Comparison of ENCODE assay signal across 26 mouse cellular contexts in the genomic region with DNA sequence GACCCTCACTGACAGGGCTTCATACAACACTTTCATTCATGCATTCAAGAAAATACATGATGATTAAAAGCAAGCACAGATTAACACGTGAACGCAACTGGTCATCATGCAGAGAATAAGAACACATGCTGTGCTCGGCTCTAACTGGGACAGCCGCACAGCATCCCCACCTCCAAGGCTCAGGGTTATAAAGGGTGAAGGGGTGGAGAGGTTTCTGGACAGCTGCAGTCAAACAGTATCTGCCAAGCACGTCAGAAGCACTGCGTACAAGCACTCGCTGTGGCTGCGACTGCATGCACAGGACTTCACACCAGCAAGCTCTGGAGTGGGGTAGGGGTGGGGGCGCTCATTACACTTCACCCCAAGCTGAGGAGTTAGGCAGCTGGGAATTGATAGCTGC. TPM values are rescaled to one million over a fixed set of nuclear protein-coding genes. Genes with fewer than 3 reads are reported as not detected.
A peak's percentile ranks its signal among the peaks of the same experiment; 100 is the strongest.
DNase-seq lines count a peak whose midpoint lies in the region; ATAC-seq lines count a peak whose summit lies in the region.
"Had no signal": no experiment of that assay in that cellular context is flagged by ENCODE, and none has a peak within 500 bp of the region (broad histone marks: within the 10 kb centered on the region; RNA-seq: fewer than 3 reads in every experiment).

No protein-coding gene starts in this region.

- H3K4me2 ChIP-seq in embryonic facial prominence, embryonic 13.5 days: no peak overlapping the region
- no peak overlapping the region for H3K4me2 ChIP-seq in hindbrain, embryonic 13.5 days
- no peak overlapping the region for H3K4me2 ChIP-seq in hindbrain, embryonic 14.5 days (replicated peaks)
- peak overlapping the region; percentile 21 for H3K4me2 ChIP-seq in liver, embryonic 11.5 days
- H3K4me2 ChIP-seq: embryonic facial prominence, embryonic 15.5 days; limb, embryonic 13.5 days; lung, embryonic 15.5 days; neural tube, embryonic 13.5 days had no signal

- 0 out of 2 replicates have a peak overlapping the region, but pooled peaks have one; percentile 4 for H3K9ac ChIP-seq in embryonic facial prominence, embryonic 13.5 days
- H3K9ac ChIP-seq in hindbrain, embryonic 13.5 days: 0 out of 2 replicates have a peak overlapping the region, but pooled peaks have one; percentile 25
- H3K9ac ChIP-seq in hindbrain, embryonic 14.5 days: no peak overlapping the region
- H3K9ac ChIP-seq in liver, embryonic 11.5 days (ENCODE audit: low read depth, low read length): no peak overlapping the region
- H3K9ac ChIP-seq: embryonic facial prominence, embryonic 15.5 days; limb, embryonic 13.5 days; lung, embryonic 15.5 days; neural tube, embryonic 13.5 days had no signal

- ATAC-seq in embryonic facial prominence, embryonic 13.5 days (ENCODE audit: insufficient number of reproducible peaks, insufficient read depth, low FRiP score, low TSS enrichment, low read depth): no peak
- no peak for ATAC-seq in hindbrain, embryonic 13.5 days (ENCODE audit: low FRiP score)
- no peak for ATAC-seq in hindbrain, embryonic 14.5 days (ENCODE audit: low FRiP score)
- ATAC-seq in liver, embryonic 11.5 days (replicated peaks; ENCODE audit: low FRiP score): no peak
- ATAC-seq: inflammation-experienced regulatory T-cells, adult 6 months; midbrain, embryonic 16.5 days had no signal

- H3K36me3 ChIP-seq in embryonic facial prominence, embryonic 13.5 days: peaks cover 14% of the 10 kb centered on the region
- peaks cover 24% of the 10 kb centered on the region for H3K36me3 ChIP-seq in embryonic facial prominence, embryonic 10.5 days (replicated peaks)
- peaks cover 13% of the 10 kb centered on the region for H3K36me3 ChIP-seq in hindbrain, embryonic 13.5 days
- peaks cover 18% of the 10 kb centered on the region for H3K36me3 ChIP-seq in hindbrain, embryonic 14.5 days (replicated peaks; ENCODE audit: control insufficient read depth, insufficient read depth)
- H3K36me3 ChIP-seq in liver, embryonic 11.5 days (ENCODE audit: control insufficient read depth, insufficient read depth, low read length): no peaks in the 10 kb centered on the region; the same call in 1 of the 2 replicates

- no peaks in the 10 kb centered on the region for H3K27me3 ChIP-seq in embryonic facial prominence, embryonic 13.5 days
- no peaks in the 10 kb centered on the region for H3K27me3 ChIP-seq in embryonic facial prominence, embryonic 10.5 days (replicated peaks; ENCODE audit: low read depth, poor library complexity, severe bottlenecking)
- H3K27me3 ChIP-seq in hindbrain, embryonic 13.5 days: no peaks in the 10 kb centered on the region
- H3K27me3 ChIP-seq in hindbrain, embryonic 14.5 days (ENCODE audit: control insufficient read depth, insufficient read depth, low read length): no peaks in the 10 kb centered on the region
- H3K27me3 ChIP-seq in liver, embryonic 11.5 days (replicated peaks; ENCODE audit: control insufficient read depth, insufficient read depth, low read length): no peaks in the 10 kb centered on the region
- H3K27me3 ChIP-seq: embryonic facial prominence, embryonic 15.5 days; limb, embryonic 13.5 days; lung, embryonic 15.5 days; neural tube, embryonic 13.5 days had no signal

- DNase-seq in embryonic facial prominence, embryonic 10.5 days (ENCODE audit: low spot score): no peak
- no peak for DNase-seq in hindbrain, embryonic 14.5 days (ENCODE audit: low spot score)
- no peak for DNase-seq in liver, embryonic 11.5 days (ENCODE audit: low spot score)
- DNase-seq in retina, embryonic 14.5 days (ENCODE audit: low spot score): peak; percentile 52
- DNase-seq in frontal cortex, postnatal 36 days (ENCODE audit: low spot score in 2 of 2): no peak
- no peak for DNase-seq in kidney, postnatal 36 days
- DNase-seq: adrenal gland, postnatal 10 days; cerebellum, adult 18-20 months; cerebellum, postnatal 14 days; embryo, embryonic 11 days; gastrocnemius, postnatal 36 days; heart, postnatal 36 days; lung, postnatal 36 days; thymus, adult 2 months; thymus, postnatal 4 days had no signal

- WGBS in embryonic facial prominence, embryonic 13.5 days: 83% methylated on average over 9 of the region's 9 CpGs
- WGBS in embryonic facial prominence, embryonic 10.5 days: 76% methylated on average over 9 of the region's 9 CpGs
- WGBS in hindbrain, embryonic 13.5 days: 68% methylated on average over 9 of the region's 9 CpGs
- 70% methylated on average over 9 of the region's 9 CpGs for WGBS in hindbrain, embryonic 14.5 days
- WGBS in liver, embryonic 11.5 days: 75% methylated on average over 9 of the region's 9 CpGs

- H3K9me3 ChIP-seq in embryonic facial prominence, embryonic 13.5 days: no peaks in the 10 kb centered on the region
- H3K9me3 ChIP-seq in embryonic facial prominence, embryonic 10.5 days: no peaks in the 10 kb centered on the region
- H3K9me3 ChIP-seq in hindbrain, embryonic 13.5 days: no peaks in the 10 kb centered on the region
- no peaks in the 10 kb centered on the region for H3K9me3 ChIP-seq in hindbrain, embryonic 14.5 days (ENCODE audit: control insufficient read depth, low read length)
- no peaks in the 10 kb centered on the region for H3K9me3 ChIP-seq in liver, embryonic 11.5 days (ENCODE audit: control insufficient read depth, low read length)
- H3K9me3 ChIP-seq: embryonic facial prominence, embryonic 15.5 days; limb, embryonic 13.5 days; lung, embryonic 15.5 days; neural tube, embryonic 13.5 days had no signal

- H3K27ac ChIP-seq in embryonic facial prominence, embryonic 13.5 days: no peak overlapping the region
- H3K27ac ChIP-seq in embryonic facial prominence, embryonic 10.5 days (replicated peaks): no peak overlapping the region
- no peak overlapping the region for H3K27ac ChIP-seq in hindbrain, embryonic 13.5 days
- no peak overlapping the region for H3K27ac ChIP-seq in hindbrain, embryonic 14.5 days
- no peak overlapping the region for H3K27ac ChIP-seq in liver, embryonic 11.5 days (ENCODE audit: low read depth, low read length)
- H3K27ac ChIP-seq: embryonic facial prominence, embryonic 15.5 days; layer of hippocampus, adult 2 months; limb, embryonic 13.5 days; lung, embryonic 15.5 days; neural tube, embryonic 13.5 days; stomach, postnatal 0 days had no signal

- H3K4me1 ChIP-seq in embryonic facial prominence, embryonic 13.5 days: peaks cover 27% of the 10 kb centered on the region
- peaks cover 32% of the 10 kb centered on the region for H3K4me1 ChIP-seq in embryonic facial prominence, embryonic 10.5 days
- H3K4me1 ChIP-seq in hindbrain, embryonic 13.5 days (replicated peaks): peaks cover 32% of the 10 kb centered on the region
- peaks cover 15% of the 10 kb centered on the region; the same call in 1 of the 2 replicates for H3K4me1 ChIP-seq in hindbrain, embryonic 14.5 days (replicated peaks; ENCODE audit: control insufficient read depth, insufficient read depth, low read length)
- H3K4me1 ChIP-seq in liver, embryonic 11.5 days (replicated peaks; ENCODE audit: control insufficient read depth, insufficient read depth, low read length): peaks cover 23% of the 10 kb centered on the region

- no peak overlapping the region for H3K4me3 ChIP-seq in embryonic facial prominence, embryonic 13.5 days
- no peak overlapping the region for H3K4me3 ChIP-seq in embryonic facial prominence, embryonic 10.5 days
- H3K4me3 ChIP-seq in hindbrain, embryonic 13.5 days: no peak overlapping the region
- H3K4me3 ChIP-seq in hindbrain, embryonic 14.5 days (replicated peaks; ENCODE audit: low read length): no peak overlapping the region
- no peak overlapping the region for H3K4me3 ChIP-seq in liver, embryonic 11.5 days (ENCODE audit: low read depth, low read length)
- H3K4me3 ChIP-seq: embryonic facial prominence, embryonic 15.5 days; layer of hippocampus, adult 2 months; limb, embryonic 13.5 days; lung, embryonic 15.5 days; myocyte; neural tube, embryonic 13.5 days had no signal

RNA-seq across cellular contexts. Expression of a gene that starts 40.9 kb away (rescaled TPM):
- 16.5 and 18.2 TPM in 2 replicates for polyA plus RNA-seq in embryonic facial prominence, embryonic 13.5 days (2015; fragmentation: Nextera tagmentation; extraction: Ambion mirVana)
- polyA plus RNA-seq in embryonic facial prominence, embryonic 10.5 days (2016; fragmentation: Nextera tagmentation; extraction: Ambion mirVana): 11.0 and 12.1 TPM in 2 replicates
- polyA plus RNA-seq in hindbrain, embryonic 13.5 days (2015; fragmentation: Nextera tagmentation; extraction: Ambion mirVana): 14.2 and 15.6 TPM in 2 replicates
- 16.1 and 18.0 TPM in 2 replicates for polyA plus RNA-seq in hindbrain, embryonic 14.5 days (2014; fragmentation: Nextera tagmentation; extraction: Ambion mirVana)
- polyA plus RNA-seq in liver, embryonic 11.5 days (2014; fragmentation: Nextera tagmentation; extraction: Ambion mirVana): 14.5 and 16.2 TPM in 2 replicates

Comparison
In these comparisons a context has a peak if more than half of its experiments do, and no peak if none do; other contexts are left out.
1. H3K9ac ChIP-seq: peak in embryonic facial prominence, embryonic 13.5 days (single experiment) and hindbrain, embryonic 13.5 days (single experiment); none in hindbrain, embryonic 14.5 days (single experiment) and liver, embryonic 11.5 days (single experiment).